Mouse (Mus musculus) ES-Bruce4 (cell line): ENCODE data around the gene Mtfr2.

ENCODE experiments used
- CTCF ChIP-seq: IDR thresholded peaks from one replicate; pipeline ENCODE4 v1.8.1; 2011; ENCODE audit warnings: low read depth, low read length
- POLR2A ChIP-seq: IDR thresholded peaks from one replicate; pipeline ENCODE4 v1.8.1; 2011; ENCODE audit warnings: low read length; ENCODE audit not compliant: insufficient read depth

- TF ChIP-seq CTCF (no peak), POLR2A (no peak)
Observed at GRCm38 (mm10) chr10:20382807-20383419, 35.3 kb downstream of the Mtfr2 start.
